Comparison of ENCODE assay signal across 8 mouse cellular contexts in genomic region chr2:170343819-170344317, GRCm38 (mm10).
A peak's percentile ranks its signal among the peaks of the same experiment; 100 is the strongest.
DNase-seq lines count a peak whose midpoint lies in the region; ATAC-seq lines count a peak whose summit lies in the region.

No protein-coding gene starts in this region.

- peak overlapping the region; percentile 25; the same call in 1 of the 2 replicates for H3K27ac ChIP-seq in heart, embryonic 15.5 days
- peak overlapping the region; percentile 77 for H3K27ac ChIP-seq in brown adipose tissue, adult 24 weeks (replicated peaks; ENCODE audit: low read depth, low read length)
- peak overlapping the region; percentile 85 for H3K27ac ChIP-seq in limb, embryonic 10.5 days
- peak overlapping the region; percentile 43; the same call in 1 of the 2 replicates for H3K27ac ChIP-seq in neural tube, embryonic 12.5 days

- DNase-seq in heart, adult 8-10 months (ENCODE audit: low spot score) = no peak
- no peak for DNase-seq in limb, embryonic 10.5 days (ENCODE audit: low spot score)
- DNase-seq in spleen, postnatal 36 days (ENCODE audit: low spot score in 2 of 2) = no peak
- no peak for DNase-seq in left cerebral cortex, postnatal 14 days (ENCODE audit: low spot score in 2 of 2)

- intact Hi-C loops in left cerebral cortex, postnatal 14 days (cut with DNase I) = no loop called here

- no peak overlapping the region for H3K9ac ChIP-seq in heart, embryonic 15.5 days
- H3K9ac ChIP-seq in neural tube, embryonic 12.5 days = no peak overlapping the region

- H3K36me3 ChIP-seq in heart, embryonic 15.5 days = no peaks in the 10 kb centered on the region
- no peaks in the 10 kb centered on the region for H3K36me3 ChIP-seq in limb, embryonic 10.5 days
- no peaks in the 10 kb centered on the region for H3K36me3 ChIP-seq in neural tube, embryonic 12.5 days

- H3K4me2 ChIP-seq in heart, embryonic 15.5 days = no peak overlapping the region
- H3K4me2 ChIP-seq in neural tube, embryonic 12.5 days (replicated peaks) = peak overlapping the region; percentile 16; the same call in 1 of the 2 replicates

- peaks cover 40% of the 10 kb centered on the region for H3K4me1 ChIP-seq in heart, embryonic 15.5 days (replicated peaks)
- H3K4me1 ChIP-seq in brown adipose tissue, adult 24 weeks (ENCODE audit: control insufficient read depth, insufficient read depth, insufficient read length, low read length) = peaks cover 6% of the 10 kb centered on the region
- H3K4me1 ChIP-seq in limb, embryonic 10.5 days = peaks cover 39% of the 10 kb centered on the region
- peaks cover 35% of the 10 kb centered on the region for H3K4me1 ChIP-seq in neural tube, embryonic 12.5 days

- no peak overlapping the region for H3K4me3 ChIP-seq in heart, embryonic 15.5 days
- peak overlapping the region; percentile 31 for H3K4me3 ChIP-seq in brown adipose tissue, adult 24 weeks (ENCODE audit: insufficient read depth, low read depth, low read length)
- H3K4me3 ChIP-seq in limb, embryonic 10.5 days = peak overlapping the region; percentile 5; the same call in 1 of the 2 replicates
- H3K4me3 ChIP-seq in neural tube, embryonic 12.5 days = no peak overlapping the region

- H3K27me3 ChIP-seq in heart, embryonic 15.5 days = no peaks in the 10 kb centered on the region
- H3K27me3 ChIP-seq in limb, embryonic 10.5 days (ENCODE audit: low read depth, poor library complexity, severe bottlenecking) = no peaks in the 10 kb centered on the region
- H3K27me3 ChIP-seq in neural tube, embryonic 12.5 days (replicated peaks) = no peaks in the 10 kb centered on the region

- 0 out of 2 replicates have a peak, but pooled peaks have one; percentile 27 for ATAC-seq in heart, embryonic 15.5 days (replicated peaks; ENCODE audit: insufficient number of reproducible peaks, insufficient read depth, low FRiP score, low read depth)
- ATAC-seq in neural tube, embryonic 12.5 days (ENCODE audit: low FRiP score, low read depth) = no peak
- ATAC-seq in megakaryocyte, adult 5-6 weeks (ENCODE audit: poor library complexity, severe bottlenecking) = no peak

- 50% methylated on average over 10 of the region's 10 CpGs for WGBS in heart, embryonic 15.5 days
- WGBS in limb, embryonic 10.5 days = 50% methylated on average over 10 of the region's 10 CpGs
- 47% methylated on average over 10 of the region's 10 CpGs for WGBS in neural tube, embryonic 12.5 days

- no peaks in the 10 kb centered on the region for H3K9me3 ChIP-seq in heart, embryonic 15.5 days (replicated peaks)
- H3K9me3 ChIP-seq in limb, embryonic 10.5 days (replicated peaks) = no peaks in the 10 kb centered on the region
- H3K9me3 ChIP-seq in neural tube, embryonic 12.5 days = no peaks in the 10 kb centered on the region

Comparison
In these comparisons a context has a peak if more than half of its experiments do, and no peak if none do; other contexts are left out.
1. H3K27ac ChIP-seq: peak in every context shown above with its lines; median percentile 85 in limb, embryonic 10.5 days; 77 in brown adipose tissue, adult 24 weeks; 43 in neural tube, embryonic 12.5 days; 25 in heart, embryonic 15.5 days.
2. H3K4me3 ChIP-seq: peak in brown adipose tissue, adult 24 weeks (single experiment) and limb, embryonic 10.5 days (single experiment); none in heart, embryonic 15.5 days (single experiment) and neural tube, embryonic 12.5 days (single experiment).